Mouse (Mus musculus) ES-E14 (cell line): ENCODE measurements around the gene Hebp1. TPM values are rescaled to one million over a fixed set of nuclear protein-coding genes. Genes with fewer than 3 reads are reported as not detected.

ENCODE experiments used
- DNase-seq: peaks from one replicate; pipeline ENCODE4 v3.0.0-alpha.2; 2013; ENCODE audit warnings: low read depth, low spot score
- H3K27ac ChIP-seq: 2 replicates; pipeline ENCODE4 v1.5.1; 2012; ENCODE audit warnings: low read depth, mild to moderate bottlenecking, low read length, moderate library complexity, mixed read lengths; ENCODE audit not compliant: poor library complexity, insufficient read depth, severe bottlenecking
- H3K36me3 ChIP-seq: 2 replicates; pipeline ENCODE4 v1.6.1; 2012; ENCODE audit warnings: mild to moderate bottlenecking, low read length, moderate library complexity, mixed read lengths; ENCODE audit not compliant: control insufficient read depth, poor library complexity, insufficient read depth, severe bottlenecking
- H3K4me1 ChIP-seq, 2 experiments: fragments of 150-350 bp in 1 of 2; sonication (generic) in 1 of 2; 2 replicates each; pipeline ENCODE4 v1.6.1; 2012; ENCODE audit warnings: low read length in 2 of 2, mild to moderate bottlenecking in 1 of 2, mixed read lengths in 1 of 2; ENCODE audit not compliant: control insufficient read depth in 2 of 2, insufficient read depth in 2 of 2, poor library complexity in 1 of 2
- H3K4me3 ChIP-seq, 2 experiments: fragments of 150-350 bp in 1 of 2; sonication (generic) in 1 of 2; 2 replicates each; pipeline ENCODE4 v1.5.1; 2012; ENCODE audit warnings: low read length in 2 of 2, low read depth in 1 of 2, mild to moderate bottlenecking in 1 of 2, mixed read lengths in 1 of 2; ENCODE audit not compliant: insufficient read depth in 1 of 2, poor library complexity in 1 of 2, severe bottlenecking in 1 of 2
- H3K9ac ChIP-seq: 2 replicates; pipeline ENCODE4 v1.6.1; 2012; ENCODE audit warnings: low read depth, mild to moderate bottlenecking, low read length, mixed read lengths; ENCODE audit not compliant: poor library complexity, insufficient read depth, severe bottlenecking
- H3K9me3 ChIP-seq: fragments of 150-350 bp; sonication (generic); 2 replicates; pipeline ENCODE4 v1.6.1; 2012; ENCODE audit warnings: low read depth, mild to moderate bottlenecking, low read length; ENCODE audit not compliant: control insufficient read depth, insufficient read depth
- CHD2 ChIP-seq: IDR thresholded peaks from 2 replicates; pipeline ENCODE4 v1.6.1; 2014; ENCODE audit warnings: mild to moderate bottlenecking, low read depth, low read length, inconsistent platforms
- HCFC1 ChIP-seq: IDR thresholded peaks from 2 replicates; pipeline ENCODE4 v1.6.1; 2012; ENCODE audit warnings: low read length, inconsistent platforms, borderline replicate concordance; ENCODE audit not compliant: insufficient read depth
- MAFK ChIP-seq: IDR thresholded peaks from 2 replicates; pipeline ENCODE4 v1.6.1; 2014; ENCODE audit warnings: mild to moderate bottlenecking, low read depth, low read length, inconsistent platforms; ENCODE audit not compliant: insufficient read depth
- ZC3H11A ChIP-seq: IDR thresholded peaks from 2 replicates; pipeline ENCODE4 v1.6.1; 2012; ENCODE audit warnings: low read depth, mild to moderate bottlenecking, inconsistent platforms, low read length, borderline replicate concordance
- ZNF384 ChIP-seq: IDR thresholded peaks from 2 replicates; pipeline ENCODE4 v1.6.1; 2012; ENCODE audit warnings: low read depth, low read length, inconsistent platforms
- in situ Hi-C, 2 experiments: fragments of 600-800 bp; cut with MboI; formaldehyde crosslinking; loops; one replicate each; pipeline ENCODE4 v1.15.1; 2025; ENCODE audit warnings: low sequenced_read_pairs in 2 of 2, inconsistent platforms in 1 of 2; ENCODE audit not compliant: unreplicated experiment in 2 of 2
- total RNA-seq: library from RNA; depleted of rRNA; stranded (reverse); fragments of 300-350 nt; gene quantifications from 2 replicates; pipeline ENCODE4 v1.2.3, GENCODE M21; 2012

The Hebp1 gene
- total RNA-seq, 1 experiment, result 22.4 TPM

DNA sequence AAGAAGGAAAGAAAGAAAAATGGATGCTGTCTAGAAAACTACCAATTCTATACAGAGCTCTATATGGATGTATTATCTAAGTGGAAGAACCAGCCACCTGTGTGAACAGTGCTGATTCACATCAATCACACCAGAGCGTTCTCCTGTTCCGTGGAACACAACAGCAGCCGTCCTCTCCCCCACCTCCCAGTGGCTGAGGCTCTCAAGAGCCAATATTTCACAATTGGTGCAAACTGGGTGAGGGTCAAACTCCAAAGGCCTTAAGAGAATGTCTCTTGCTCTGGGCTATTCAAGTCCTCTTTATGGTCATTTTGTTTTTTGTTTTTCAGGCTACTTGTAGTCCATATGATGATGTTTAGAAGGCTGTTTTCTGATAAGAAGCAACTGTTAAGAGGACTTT lies 32.6 kb downstream of the Hebp1 start:
- no peak for TF ChIP-seq MAFK
- no peak for TF ChIP-seq HCFC1
- no peak overlapping the region for H3K27ac ChIP-seq
- DNase-seq, result no peak
- no peak overlapping the region for H3K4me3 ChIP-seq
- H3K9ac ChIP-seq, result no peak overlapping the region
- peaks cover 2 to 3% of the 10 kb centered on the region in 2 experiments; a peak in 1 of 4 replicates for H3K4me1 ChIP-seq
- no peaks in the 10 kb centered on the region for H3K9me3 ChIP-seq
- H3K36me3 ChIP-seq, result no peaks in the 10 kb centered on the region; the same call in 1 of the 2 replicates
- in situ Hi-C loops, result no loop called here

DNA sequence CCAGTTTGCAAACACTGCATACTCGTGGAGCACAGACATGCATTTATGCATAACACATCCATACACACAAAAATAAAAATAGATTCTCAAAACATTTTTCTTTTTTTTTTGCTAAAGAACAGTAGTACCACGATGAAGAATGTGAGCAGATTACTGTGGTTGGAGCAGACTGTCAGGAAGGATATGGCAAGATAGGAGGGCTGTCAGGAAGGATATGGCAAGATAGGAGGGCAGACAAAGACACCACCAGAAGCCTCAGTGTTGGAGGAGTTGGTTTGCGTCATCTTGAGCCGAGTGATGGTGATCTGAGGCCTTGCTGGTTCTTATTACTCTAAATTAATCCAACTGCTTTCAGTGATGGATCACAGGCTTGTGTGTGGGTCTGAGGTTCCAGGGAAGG lies 35.0 kb downstream of the Hebp1 start:
- in situ Hi-C loops, result no loop called here
- H3K27ac ChIP-seq, result no peak overlapping the region

DNA sequence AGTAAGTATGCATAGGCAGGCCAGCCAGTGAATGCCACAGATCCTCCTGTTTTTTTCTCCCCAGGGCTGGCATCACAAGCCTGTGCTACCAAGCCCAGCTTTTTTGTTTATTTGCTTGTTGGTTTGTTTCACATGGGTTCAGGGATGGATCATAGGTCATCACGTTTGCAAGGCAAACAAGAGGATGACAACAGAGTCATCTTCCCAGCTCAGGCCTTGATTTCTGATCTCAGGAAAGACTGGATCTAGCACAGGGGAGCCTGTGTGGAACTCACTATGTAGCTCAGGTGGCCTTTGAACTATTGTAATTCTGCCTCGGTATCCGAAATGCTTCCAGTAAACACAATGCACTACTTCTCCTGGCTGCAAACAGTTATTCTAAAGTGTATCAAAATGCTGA lies 35.5 kb downstream of the Hebp1 start:
- Histone ChIP-seq H3K4me3 (no peak overlapping the region), H3K9ac (no peak overlapping the region), H3K4me1 (0 out of 4 replicates have a peak, but pooled peaks cover 0 to 3% of the 10 kb centered on the region in 2 experiments), H3K27ac (no peak overlapping the region), H3K36me3 (no peaks in the 10 kb centered on the region; the same call in 1 of the 2 replicates), H3K9me3 (no peaks in the 10 kb centered on the region)
- DNase-seq, result no peak
- in situ Hi-C loops, result no loop called here
- TF ChIP-seq CHD2 (no peak), HCFC1 (no peak), ZC3H11A (no peak), ZNF384 (no peak), MAFK (no peak)

More for the DNA sequence above, 35.0 kb downstream of the Hebp1 start:
- 0 out of 4 replicates have a peak, but pooled peaks cover 0 to 3% of the 10 kb centered on the region in 2 experiments for H3K4me1 ChIP-seq
- H3K36me3 ChIP-seq, result no peaks in the 10 kb centered on the region; the same call in 1 of the 2 replicates
- H3K9ac ChIP-seq, result no peak overlapping the region
- no peaks in the 10 kb centered on the region for H3K9me3 ChIP-seq
- DNase-seq, result no peak
- no peak overlapping the region for H3K4me3 ChIP-seq
- TF ChIP-seq CHD2, result no peak
- TF ChIP-seq MAFK, result no peak
- no peak for TF ChIP-seq ZC3H11A
- no peak for TF ChIP-seq HCFC1
- TF ChIP-seq ZNF384, result no peak

- no peak for DNase-seq
- in situ Hi-C loops, result no loop called here
- H3K4me1 ChIP-seq, result peaks cover 0 to 2% of the 10 kb centered on the region in 2 experiments; a peak in 1 of 4 replicates
- H3K4me3 ChIP-seq, result no peak overlapping the region
- no peak overlapping the region for H3K27ac ChIP-seq
- no peaks in the 10 kb centered on the region for H3K9me3 ChIP-seq
- TF ChIP-seq HCFC1 (no peak), ZC3H11A (no peak), CHD2 (no peak), ZNF384 (no peak), MAFK (no peak)
- no peaks in the 10 kb centered on the region; the same call in 1 of the 2 replicates for H3K36me3 ChIP-seq
- no peak overlapping the region for H3K9ac ChIP-seq
These were observed 36.5 kb downstream of the Hebp1 start for GRCm38 (mm10) chr6:135161356-135161755.

- Histone ChIP-seq H3K4me3 (no peak overlapping the region), H3K9me3 (no peaks in the 10 kb centered on the region), H3K36me3 (no peaks in the 10 kb centered on the region; the same call in 1 of the 2 replicates), H3K27ac (no peak overlapping the region), H3K4me1 (peaks cover 0 to 2% of the 10 kb centered on the region in 2 experiments; a peak in 1 of 4 replicates), H3K9ac (no peak overlapping the region)
- no peak for TF ChIP-seq ZNF384
- TF ChIP-seq ZC3H11A, result no peak
- TF ChIP-seq HCFC1, result no peak
- TF ChIP-seq CHD2, result no peak
- no peak for TF ChIP-seq MAFK
- no peak for DNase-seq
- in situ Hi-C loops, result no loop called here
These were observed 39.3 kb downstream of the Hebp1 start for GRCm38 (mm10) chr6:135158509-135158908.
